Mouse (Mus musculus) monocyte, adult 2 months (primary cell): ENCODE data around the gene Sfswap.

Experiments used
- DNase-seq, 2 experiments: peaks; one replicate each; pipeline ENCODE4 v3.0.0; 2022; ENCODE audit warnings: low spot score in 2 of 2, low read depth in 1 of 2

Sfswap gene

GRCm38 (mm10) chr5:129527162-129527561 is 26.1 kb downstream of the Sfswap start:
- no peak for DNase-seq

- DNase-seq, result no peak
Observed at GRCm38 (mm10) chr5:129529571-129529970, 28.6 kb downstream of the Sfswap start.

GRCm38 (mm10) chr5:129533731-129534130 is 32.7 kb downstream of the Sfswap start:
- no peak for DNase-seq

- DNase-seq, result no peak
Observed at GRCm38 (mm10) chr5:129534500-129534899, 33.5 kb downstream of the Sfswap start.

- no peak for DNase-seq
Observed at GRCm38 (mm10) chr5:129535021-129535420, 34.0 kb downstream of the Sfswap start.

GRCm38 (mm10) chr5:129535431-129535830 is 34.4 kb downstream of the Sfswap start:
- DNase-seq, result no peak

GRCm38 (mm10) chr5:129538826-129539225 is 37.8 kb downstream of the Sfswap start:
- DNase-seq, result no peak

GRCm38 (mm10) chr5:129542236-129542635 is 41.2 kb downstream of the Sfswap start:
- no peak for DNase-seq

- DNase-seq, result no peak
Observed at GRCm38 (mm10) chr5:129545787-129546186, 44.8 kb downstream of the Sfswap start.

GRCm38 (mm10) chr5:129549716-129550115 is 48.7 kb downstream of the Sfswap start:
- no peak for DNase-seq

GRCm38 (mm10) chr5:129550790-129551189 is 49.8 kb downstream of the Sfswap start:
- no peak for DNase-seq

- DNase-seq, result no peak
Observed at GRCm38 (mm10) chr5:129551991-129552390, 51.0 kb downstream of the Sfswap start.

- no peak for DNase-seq
Observed at GRCm38 (mm10) chr5:129553642-129554041, 52.6 kb downstream of the Sfswap start.

- no peak for DNase-seq
Observed at GRCm38 (mm10) chr5:129558591-129558990, 57.6 kb downstream of the Sfswap start.

- no peak for DNase-seq
Observed at GRCm38 (mm10) chr5:129559283-129559682, 58.3 kb downstream of the Sfswap start.

- no peak for DNase-seq
Observed at GRCm38 (mm10) chr5:129562342-129562741, 61.3 kb downstream of the Sfswap start.

- no peak for DNase-seq
Observed at GRCm38 (mm10) chr5:129568596-129568995, 67.6 kb downstream of the Sfswap start.

- DNase-seq, result no peak
Observed at GRCm38 (mm10) chr5:129578201-129578600, 77.2 kb downstream of the Sfswap start.

- DNase-seq, result no peak
Observed at GRCm38 (mm10) chr5:129580046-129580445, 79.0 kb downstream of the Sfswap start.

- no peak for DNase-seq
Observed at GRCm38 (mm10) chr5:129580572-129580971, 79.6 kb downstream of the Sfswap start.

GRCm38 (mm10) chr5:129581015-129581414 is 80.0 kb downstream of the Sfswap start:
- no peak for DNase-seq

GRCm38 (mm10) chr5:129583331-129583730 is 82.3 kb downstream of the Sfswap start:
- DNase-seq, result no peak

- DNase-seq, result peak; percentile 42 to 78
Observed at GRCm38 (mm10) chr5:129583761-129584582, 83.0 kb downstream of the Sfswap start, which contains the start of gene Mmp17. Gene Mmp17 (plus strand): TSS chr5:129584169.
